Mouse (Mus musculus): ENCODE measurements around the gene Ppif.

The Ppif gene

DNA sequence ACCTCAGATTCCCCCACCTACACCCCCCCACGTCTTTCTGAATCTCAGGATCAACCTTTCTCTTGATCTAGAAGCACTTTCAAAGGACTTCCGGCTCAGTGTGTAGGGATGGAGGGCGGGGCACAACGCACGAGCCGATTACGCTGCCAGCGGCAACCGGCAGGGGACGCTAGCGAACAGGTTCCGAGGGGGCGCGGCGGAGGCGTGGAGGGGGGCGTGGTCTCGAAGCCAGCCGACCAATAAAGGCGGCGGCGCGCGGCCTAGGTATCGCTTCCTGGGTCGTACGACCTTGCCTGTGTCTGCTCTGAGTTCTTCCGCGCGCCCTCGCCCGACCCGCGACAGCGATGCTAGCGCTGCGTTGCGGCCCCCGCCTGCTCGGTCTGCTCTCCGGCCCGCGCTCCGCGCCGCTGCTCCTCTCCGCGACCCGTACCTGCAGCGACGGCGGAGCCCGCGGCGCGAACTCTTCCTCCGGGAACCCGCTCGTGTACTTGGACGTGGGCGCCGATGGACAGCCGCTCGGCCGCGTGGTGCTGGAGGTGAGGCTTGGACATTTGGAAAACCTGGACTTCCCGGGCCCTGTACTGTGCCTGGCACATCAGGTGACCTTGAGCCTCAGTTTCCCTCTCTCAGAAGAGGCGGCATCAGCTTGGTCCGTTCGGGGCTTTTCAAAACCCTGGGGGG, at the start of gene Ppif:
TSS of gene Ppif (plus strand) at position 267 of the 681 bp plus-strand sequence.
- peak; percentile 98 for DNase-seq (ENCODE audit: low spot score)

DNA sequence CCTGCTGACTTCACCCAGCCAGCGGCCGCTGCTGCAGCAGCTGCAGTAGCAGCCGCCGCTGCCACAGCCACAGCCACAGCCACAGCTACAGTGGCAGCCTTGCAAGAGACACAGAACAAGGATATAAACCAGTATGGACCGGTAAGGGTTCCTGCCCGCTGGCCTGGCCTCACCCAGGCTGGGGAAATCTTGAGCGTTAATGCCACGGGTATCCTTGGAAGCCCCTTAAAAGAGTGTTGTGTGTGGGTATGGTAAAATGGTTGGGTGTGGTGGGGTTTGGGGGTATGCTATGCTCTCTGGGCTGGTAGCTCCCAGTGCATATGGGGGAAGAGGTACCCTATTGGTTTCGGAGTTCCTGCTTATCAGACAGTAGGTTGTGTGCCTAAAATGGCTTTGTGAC, 48.2 kb upstream of the Ppif start:
- no peak for DNase-seq (ENCODE audit: low spot score)

DNA sequence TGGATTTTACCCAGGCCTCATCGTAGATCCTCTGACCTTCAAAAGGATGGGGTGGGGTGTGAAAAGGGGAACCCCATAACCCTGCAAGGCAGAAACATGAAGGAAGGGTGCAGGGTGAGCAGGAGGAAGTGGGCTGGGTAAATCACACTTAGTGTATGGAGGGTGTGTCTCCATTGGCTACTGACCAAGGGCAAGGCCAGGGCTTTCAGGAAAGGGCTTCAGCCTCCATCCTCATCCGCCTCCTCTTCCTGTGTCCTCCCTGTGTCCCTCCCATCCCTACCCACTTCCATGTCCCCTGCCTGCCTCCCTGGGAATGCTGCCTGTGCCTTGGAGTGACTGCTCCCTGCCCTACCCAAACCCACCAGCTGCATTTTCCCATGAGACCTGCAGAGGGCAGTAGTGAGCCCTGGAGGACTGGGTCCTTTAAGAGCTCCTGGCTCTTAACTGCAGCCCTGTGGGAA, 47.8 kb upstream of the Ppif start:
- no peak for DNase-seq (ENCODE audit: low spot score)

DNA sequence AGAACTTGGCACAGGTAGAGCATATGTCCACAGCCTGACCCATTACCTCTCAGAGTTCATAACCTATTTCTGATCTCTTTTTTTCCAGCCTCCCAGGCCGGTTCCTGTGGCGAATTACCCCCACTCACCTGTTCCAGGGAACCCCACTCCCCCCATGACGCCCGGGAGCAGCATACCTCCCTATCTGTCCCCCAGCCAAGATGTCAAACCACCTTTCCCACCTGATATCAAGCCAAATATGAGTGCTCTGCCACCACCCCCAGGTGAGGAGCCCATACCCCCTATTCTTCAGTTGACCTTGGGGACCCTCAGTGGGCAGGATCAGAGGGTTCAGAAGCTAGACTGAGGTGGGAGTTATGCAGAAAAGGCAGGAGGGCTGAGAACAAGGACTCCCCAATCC, 42.8 kb upstream of the Ppif start:
- DNase-seq (ENCODE audit: low spot score) = no peak

DNA sequence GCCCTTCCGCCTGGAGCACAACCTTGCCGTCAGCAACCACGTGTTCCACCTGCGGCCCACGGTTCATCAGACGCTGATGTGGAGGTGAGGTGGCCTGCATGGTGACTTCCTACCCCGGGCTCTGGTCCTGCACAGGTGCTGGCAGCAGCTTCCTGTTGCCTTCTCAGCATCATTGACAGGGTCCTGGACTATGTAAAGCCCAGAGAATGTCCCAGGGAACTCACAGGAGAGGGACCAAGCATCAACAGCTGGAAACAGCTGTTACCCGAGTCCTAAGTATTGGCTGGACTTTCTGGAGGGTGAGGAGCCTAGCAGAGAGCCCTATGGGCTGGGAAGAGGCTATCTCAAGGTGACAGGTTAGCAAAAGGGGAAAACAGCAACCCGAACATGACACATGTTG, 42.0 kb upstream of the Ppif start:
- no peak for DNase-seq (ENCODE audit: low spot score)

DNA sequence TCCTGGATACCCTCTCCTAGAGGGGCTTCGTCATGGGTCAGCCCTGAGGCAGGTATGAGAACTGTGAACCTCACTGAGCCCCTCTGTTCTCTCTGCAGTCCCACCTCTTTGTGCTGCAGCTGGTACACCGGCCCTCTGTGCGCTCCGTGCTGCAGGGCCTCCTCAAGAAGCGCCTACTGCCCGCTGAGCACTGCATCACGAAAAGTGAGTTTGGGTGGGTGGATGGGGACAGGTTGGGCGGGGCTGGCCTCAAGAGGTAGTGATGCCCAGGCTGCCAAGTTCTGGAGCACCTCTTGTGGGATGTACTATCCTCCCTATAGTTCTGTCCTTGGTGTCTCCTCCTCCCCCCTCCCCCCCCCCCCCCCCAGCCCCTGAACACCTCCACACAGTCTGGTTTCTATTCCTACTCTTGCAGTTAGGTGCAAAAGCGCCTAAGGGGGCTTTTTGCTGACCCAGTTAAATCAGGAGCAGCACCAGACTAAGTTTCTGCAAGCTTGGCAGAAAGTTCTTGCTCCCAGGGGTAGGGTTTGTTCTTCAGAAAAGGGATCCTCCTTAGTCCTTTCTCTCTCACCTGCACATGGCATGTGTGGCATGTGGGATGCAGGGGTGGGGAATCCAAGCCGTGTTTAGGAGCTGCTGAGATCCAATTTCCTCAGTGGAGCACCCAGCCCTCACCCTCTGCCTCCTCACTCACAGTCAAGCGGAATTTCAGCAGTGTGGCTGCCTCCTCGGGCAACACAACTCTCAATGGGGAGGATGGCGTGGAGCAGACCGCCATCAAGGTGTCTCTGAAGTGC, 39.4 kb upstream of the Ppif start:
- no peak for DNase-seq (ENCODE audit: low spot score)

DNA sequence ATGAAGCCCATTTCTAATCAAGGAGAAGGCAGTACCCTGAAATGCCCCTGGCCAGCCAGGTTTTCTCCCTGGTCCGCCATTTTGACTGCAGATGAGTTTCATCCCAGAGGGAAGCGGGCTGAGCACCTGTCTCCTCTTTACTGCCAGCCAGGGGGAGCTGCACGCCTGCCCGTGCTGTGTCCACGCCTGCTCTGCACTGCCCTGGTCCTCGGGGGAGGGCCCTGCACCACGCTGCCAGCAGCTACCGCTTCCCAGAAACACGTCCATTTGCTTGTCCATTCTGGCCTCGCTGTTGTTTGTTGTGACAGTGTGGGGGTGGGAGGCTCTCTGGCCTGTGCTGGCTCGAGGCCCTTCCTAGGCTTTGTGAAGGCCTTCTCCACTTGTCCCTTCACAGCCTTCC, 33.3 kb upstream of the Ppif start:
- no peak for DNase-seq (ENCODE audit: low spot score)

DNA sequence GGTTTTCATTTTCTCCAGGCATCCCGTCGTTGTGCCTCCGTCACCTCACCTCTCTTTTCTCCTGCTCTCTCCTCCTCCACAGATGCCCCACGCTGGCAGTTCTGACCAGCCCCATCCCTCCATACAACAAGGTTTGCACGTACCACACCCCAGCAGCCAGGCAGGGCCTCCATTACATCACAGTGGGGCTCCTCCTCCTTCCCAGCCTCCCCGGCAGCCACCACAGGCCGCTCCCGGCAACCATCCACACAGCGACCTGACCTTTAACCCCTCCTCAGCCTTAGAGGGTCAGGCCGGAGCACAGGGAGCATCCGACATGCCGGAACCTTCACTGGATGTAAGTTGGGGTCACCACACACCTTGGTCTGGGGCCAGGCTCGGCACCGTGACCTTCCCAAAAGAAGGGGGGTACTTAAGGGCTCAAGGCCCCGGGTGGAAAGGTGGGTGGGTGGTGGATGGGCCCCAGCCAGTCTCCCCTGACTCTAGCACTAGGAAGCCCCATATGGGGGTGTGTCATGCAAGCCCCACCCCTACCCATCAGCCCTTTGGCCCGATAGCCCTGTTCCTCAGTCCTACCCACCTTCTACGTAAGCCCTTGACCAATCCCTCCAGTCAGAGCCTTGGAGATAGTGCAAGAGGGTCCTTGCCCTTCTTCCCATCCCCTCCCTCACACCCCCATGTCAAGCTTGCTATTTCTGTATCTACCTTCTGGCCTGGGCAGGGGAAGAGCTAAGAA, 32.6 kb upstream of the Ppif start:
- DNase-seq (ENCODE audit: low spot score) = no peak

DNA sequence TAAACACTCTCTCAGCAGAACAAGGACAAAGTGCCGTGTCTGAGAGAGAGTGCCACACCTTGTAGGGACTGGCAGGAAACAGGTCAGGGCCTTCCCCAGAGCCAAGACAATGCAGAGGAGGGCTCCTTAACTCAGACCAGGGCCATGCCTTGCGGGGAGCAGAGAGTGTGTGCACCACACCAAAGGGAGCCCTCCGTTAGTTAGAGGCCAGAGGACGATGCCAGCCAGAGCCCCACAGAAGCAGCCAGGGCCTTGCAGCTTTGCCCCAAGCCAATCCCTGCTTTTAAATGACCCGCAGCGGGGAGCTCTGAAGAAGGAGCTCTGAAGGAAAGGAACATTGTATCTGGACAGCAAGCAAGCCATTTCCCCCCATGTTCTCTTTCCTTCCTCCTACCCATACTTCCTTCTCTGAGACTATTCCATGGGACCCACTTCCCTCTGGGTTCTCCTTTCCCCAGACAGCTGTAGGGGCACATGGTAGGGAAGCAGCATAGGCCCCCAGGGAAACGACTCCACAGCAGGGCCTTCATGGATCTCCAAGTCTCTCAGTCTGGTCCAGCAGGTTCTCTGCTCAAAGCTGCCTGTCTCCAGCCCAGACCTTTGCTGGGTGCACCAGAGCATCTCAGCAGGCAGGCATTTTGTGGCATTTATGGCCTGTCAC, 30.2 kb upstream of the Ppif start:
- DNase-seq (ENCODE audit: low spot score) = no peak

DNA sequence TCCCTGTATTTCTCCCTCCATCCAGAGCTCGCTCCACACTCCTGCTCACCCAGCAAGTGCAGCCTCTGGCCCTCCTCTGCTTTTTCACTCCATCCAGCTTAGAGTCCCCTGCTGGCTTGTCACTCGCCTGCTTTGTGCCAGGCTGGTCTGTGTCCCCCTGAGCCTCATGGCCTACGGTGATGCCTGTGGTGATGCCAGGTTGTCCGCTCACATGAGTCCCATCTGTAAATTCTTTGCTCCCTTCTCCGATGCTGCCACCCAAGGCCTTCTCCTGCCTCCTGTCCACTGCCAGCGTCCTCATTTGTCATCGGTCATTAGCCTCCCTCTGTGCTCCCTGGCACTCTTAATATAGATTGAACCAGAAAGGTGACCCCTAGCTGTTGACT, 29.7 kb upstream of the Ppif start:
- DNase-seq (ENCODE audit: low spot score) = no peak

DNA sequence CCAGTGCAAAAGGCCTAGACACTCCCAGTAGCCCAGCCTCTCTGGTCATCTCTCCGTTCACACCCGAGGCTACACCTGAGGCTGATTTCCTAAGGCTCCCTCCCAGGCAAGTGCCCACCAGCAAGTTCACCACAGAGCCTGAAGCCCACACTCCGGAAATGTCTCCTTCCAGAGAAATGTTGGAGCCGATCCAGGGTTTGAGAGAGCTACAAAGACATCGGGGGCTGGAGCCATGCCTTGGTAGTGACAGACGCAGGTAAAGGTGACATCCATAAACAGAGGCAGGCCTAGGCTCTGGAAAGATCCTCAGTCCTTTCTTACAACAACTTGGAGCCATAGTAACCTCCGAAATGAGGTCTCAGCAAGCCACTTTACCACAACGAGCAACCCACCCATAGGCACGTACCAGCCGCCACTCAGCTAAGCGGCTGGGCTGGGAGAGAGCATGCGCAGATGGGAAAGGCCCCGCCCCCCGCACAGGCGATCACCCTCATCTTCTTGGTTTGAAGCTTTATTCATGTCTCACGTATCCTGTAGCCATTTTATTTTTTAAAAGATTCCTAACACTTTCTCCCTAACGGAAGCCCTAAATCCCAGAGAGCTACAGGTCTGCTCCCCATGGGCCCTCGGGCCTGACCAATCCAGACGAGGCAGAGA, 28.5 kb upstream of the Ppif start:
- no peak for DNase-seq (ENCODE audit: low spot score)

DNA sequence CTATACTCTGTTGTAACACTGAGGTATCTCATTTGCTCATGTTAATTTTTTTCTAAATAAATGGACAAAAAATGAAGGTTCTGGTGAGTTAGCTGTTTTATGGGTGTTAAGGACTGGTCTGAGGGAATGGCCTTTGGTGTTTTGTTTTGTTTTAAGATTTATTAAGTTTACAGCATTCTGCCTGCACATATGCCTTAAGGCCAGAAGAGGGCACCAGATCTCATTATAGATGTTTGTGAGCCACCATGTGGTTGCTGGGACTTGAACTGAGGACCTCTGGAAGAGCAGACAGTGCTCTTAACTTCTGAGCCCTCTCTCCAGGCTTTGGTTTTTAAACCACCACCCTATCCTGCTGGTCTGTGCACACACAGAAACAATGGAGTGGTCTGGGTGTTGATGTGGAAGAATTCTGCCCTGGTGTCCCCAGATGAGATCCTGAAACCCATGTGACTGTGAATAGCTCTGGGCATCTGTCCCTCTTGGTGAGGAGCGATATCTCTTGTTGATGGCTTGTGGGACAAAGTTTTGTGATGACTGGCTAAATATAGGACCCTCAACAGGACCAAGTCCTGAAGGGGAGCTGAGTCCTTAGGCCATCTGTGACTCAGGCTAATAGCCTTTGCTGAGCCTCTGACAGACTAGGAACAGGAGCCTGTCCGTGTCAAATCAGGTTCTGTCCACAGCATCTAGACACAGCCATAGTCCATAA, 27.1 kb upstream of the Ppif start:
- DNase-seq (ENCODE audit: low spot score) = no peak

DNA sequence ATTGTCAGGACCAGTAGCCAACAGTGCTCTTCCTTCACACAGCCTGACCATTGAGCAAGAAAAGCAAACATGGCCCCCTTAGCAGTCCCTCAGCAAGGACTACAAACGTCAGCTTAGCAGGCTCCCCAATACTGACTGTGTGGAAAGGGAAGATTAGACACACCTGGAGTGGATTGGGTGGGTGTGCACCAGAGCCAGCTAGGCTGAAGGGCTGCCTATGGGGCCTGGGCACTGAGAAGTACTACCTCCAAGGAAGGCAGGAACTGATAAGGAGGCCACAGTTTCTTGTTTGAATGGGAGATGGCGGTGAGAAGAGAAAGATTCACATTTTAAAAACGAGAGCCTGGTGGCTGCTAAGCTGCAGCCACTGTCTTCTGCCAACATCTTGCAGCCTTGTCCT, 26.4 kb upstream of the Ppif start:
- no peak for DNase-seq (ENCODE audit: low spot score)

DNA sequence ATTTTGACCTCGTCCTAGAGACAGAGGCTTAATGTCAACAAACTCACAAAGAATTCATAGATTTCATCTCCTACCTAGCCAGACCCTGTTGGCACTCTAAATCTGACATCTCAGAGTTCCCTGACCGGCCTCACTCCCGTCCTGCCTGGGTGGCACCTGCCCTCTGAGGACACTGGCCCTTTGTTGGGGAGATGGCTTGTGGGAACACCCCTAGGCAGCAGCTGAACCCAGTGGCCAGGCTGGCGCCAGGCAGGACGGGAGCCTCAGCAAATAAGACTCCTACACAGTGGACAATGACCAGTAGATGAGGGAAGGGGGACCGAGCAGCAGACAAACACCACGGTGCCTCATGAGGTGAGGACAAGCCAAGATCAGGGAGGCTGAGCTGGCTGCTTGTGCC, 14.3 kb upstream of the Ppif start:
- no peak for DNase-seq (ENCODE audit: low spot score)

DNA sequence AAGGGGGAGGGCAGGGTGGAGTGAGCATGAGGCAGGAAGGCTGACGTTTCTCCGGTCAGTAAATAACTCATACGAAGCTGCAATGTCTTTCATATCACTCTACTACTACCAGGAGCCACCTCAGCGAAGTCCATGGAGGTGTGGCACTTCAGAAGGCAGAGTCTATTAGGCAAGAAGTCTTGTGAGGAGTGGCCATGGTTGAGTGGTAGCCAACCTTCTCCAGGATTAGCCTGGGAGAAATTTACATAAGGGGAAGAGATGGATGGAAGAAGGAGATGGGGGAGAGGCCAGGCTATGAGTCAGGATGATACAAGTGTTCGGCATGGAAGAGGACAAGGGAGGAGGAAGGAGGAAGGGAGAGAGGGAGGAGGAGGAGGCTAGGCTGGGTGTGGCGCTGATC, 11.9 kb upstream of the Ppif start:
- DNase-seq (ENCODE audit: low spot score) = no peak

DNA sequence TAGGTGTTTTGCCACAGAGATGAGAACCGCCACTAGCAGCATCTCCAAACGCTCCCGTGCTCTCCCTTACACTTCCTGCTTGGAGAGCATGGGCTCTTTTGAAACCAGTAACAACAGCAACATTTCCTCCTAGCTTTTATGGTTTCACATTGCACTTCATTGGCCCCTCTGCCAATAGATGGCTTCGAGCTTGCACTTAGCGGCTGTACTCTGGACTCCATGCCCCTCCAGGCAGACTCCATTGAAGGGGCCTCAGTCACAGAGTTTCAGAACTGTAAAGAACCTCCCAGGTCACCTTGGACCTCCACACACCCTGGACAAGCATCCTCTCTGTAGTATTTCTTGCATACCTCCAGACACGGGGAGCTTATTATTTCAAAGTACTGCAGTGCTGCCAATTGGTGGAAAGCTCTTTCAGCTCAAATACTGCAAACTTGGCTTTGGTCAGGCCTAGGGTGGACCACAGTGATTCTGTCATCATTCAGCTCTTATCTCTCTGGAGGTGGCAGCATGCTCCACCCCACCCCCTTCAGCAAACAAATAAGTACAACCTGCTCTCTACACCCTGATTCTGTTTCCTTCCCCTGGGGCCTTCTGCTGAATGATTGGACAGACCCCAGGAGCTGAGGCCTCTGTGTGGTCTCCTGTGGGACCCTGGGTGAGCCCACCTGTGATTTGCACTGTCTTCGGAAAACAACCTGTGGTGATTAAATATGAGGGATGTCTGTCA, 7.6 kb upstream of the Ppif start:
- no peak for DNase-seq (ENCODE audit: low spot score)

DNA sequence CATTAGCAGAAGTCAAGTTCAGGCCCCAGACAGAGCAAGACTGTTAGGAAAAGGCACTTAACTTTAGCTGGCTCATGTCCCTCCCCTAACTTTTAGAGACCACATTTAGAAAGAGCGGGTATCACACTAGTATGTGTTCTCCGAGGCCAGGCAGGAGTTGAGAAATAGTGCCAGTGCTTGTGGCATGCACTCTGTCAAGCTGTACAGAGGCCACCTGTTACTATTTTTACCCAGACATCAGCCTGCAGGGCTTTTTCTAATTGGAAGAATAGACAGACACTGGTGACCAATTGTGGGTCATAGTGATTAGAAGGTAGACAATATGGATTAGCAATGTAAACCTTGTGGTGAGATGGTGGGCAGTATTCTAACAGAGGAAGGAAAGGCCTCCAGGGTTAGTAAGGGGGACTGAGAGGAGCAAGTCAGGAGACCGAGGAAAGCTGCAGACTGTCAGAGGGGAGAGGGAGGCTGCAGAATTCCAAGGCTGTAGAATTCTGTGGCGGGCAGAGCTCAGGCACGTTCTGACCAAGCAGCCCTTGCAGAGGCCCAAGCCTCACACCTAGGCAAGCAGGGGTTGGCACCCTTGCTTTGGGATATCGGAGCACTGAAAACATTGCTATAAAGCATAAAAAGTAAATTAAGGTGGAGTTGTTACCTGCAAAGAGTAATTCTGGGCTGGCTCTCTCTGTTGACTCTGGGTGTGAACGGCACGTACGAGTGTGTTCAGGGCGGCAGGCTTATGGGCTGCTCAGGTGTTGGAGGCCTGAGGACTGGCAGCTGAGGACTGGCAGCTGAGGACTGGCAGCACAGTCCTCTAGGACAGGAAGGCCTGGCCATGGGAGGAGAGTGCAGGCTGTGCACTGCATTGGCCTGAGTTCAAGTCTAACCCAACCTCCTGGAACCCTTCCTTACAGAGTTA, 6.7 kb upstream of the Ppif start:
- DNase-seq (ENCODE audit: low spot score) = no peak

DNA sequence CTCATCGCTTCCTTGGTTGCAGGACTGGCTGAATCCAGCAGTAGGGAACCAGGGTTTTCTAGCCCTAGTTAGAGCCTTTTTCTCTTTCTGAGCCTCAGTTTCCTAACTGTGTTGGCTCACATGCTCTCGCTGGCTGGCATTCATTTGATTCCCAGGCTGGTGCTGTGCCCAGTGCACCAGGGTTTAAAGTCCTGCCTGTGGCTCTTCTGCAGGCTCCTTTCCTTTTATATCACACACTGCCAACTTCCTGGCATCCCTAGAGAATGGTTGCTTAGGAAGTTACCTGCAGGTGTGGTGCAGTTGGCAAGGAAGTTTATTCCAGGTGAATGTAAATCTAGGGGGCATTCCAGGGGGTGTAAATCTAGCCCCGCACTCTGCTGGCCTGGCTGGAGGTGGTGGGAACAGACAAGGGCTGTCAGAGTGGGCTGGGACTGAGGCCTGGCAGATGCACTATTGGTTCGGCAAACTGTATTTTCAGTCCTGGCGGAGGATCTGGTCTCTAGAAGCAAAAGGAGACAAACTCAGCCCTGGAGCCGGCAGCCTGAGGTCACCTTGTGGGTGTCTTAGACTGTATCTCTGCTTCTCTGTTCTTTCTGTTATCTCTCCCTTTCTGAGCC, 575 bp upstream of the Ppif start:
- no peak for DNase-seq (ENCODE audit: low spot score)

DNA sequence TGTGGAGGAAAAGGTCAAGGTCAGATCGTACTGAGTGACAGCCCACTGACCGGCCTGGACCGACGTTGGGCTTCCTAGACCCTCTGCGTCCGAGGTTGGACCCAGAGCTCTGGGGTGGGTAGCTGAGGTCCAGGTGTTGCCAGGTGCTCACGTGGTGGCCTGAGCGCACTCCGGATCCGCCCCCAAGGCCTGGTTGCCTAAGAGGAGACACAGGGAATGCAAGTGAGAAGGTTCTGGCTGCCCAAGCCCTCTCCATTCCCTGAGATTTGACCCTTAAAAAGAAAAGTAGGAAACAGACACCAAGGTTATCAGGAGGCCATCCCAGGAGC, 579 bp downstream of the Ppif start:
- no peak for DNase-seq (ENCODE audit: low spot score)
